Mouse (Mus musculus) cortical plate, adult 2 months (tissue): ENCODE measurements at regions not wholly inside any gene's neighbourhood (a gene's known extent, or its start where the extent isn't known, plus 50 kb on each side); places are given as distances from the start of the nearest gene placed in this dataset.

Experiments used
- CTCF ChIP-seq: fragments of 200-500 bp; IDR thresholded peaks from 2 replicates; pipeline ENCODE4 v1.5.1; 2011; ENCODE audit warnings: mild to moderate bottlenecking, control low read depth, low read length; ENCODE audit not compliant: insufficient read depth; ENCODE audit errors: extremely low read depth
- POLR2A ChIP-seq: fragments of 200-500 bp; IDR thresholded peaks from 2 replicates; pipeline ENCODE4 v1.6.1; 2011; ENCODE audit warnings: mild to moderate bottlenecking, low read length, control low read depth; ENCODE audit not compliant: insufficient read depth; ENCODE audit errors: extremely low read depth

- TF ChIP-seq CTCF (no peak), POLR2A (no peak)
These were observed 251.4 kb downstream of the Ccdc91 start for GRCm38 (mm10) chr6:147726987-147727386.
